Mouse (Mus musculus) thymus, adult 2 months (tissue): Measurements from ENCODE around the gene Gm47841.

Source experiments
- CTCF ChIP-seq: fragments of 200-500 bp; IDR thresholded peaks from 2 replicates; pipeline ENCODE4 v1.5.1; 2012; ENCODE audit warnings: mild to moderate bottlenecking, control low read depth, low read length, moderate library complexity, borderline replicate concordance; ENCODE audit not compliant: control insufficient read depth, poor library complexity, insufficient read depth; ENCODE audit errors: extremely low read depth
- POLR2A ChIP-seq: fragments of 200-500 bp; IDR thresholded peaks from 2 replicates; pipeline ENCODE4 v1.6.1; 2012; ENCODE audit warnings: mild to moderate bottlenecking, low read length, control low read depth, moderate library complexity; ENCODE audit not compliant: control insufficient read depth, poor library complexity, insufficient read depth; ENCODE audit errors: extremely low read depth

- no peak for TF ChIP-seq POLR2A
- no peak for TF ChIP-seq CTCF
Observed at GRCm38 (mm10) chr15:101066920-101067696, 19.9 kb upstream of the Gm47841 start.
